Mouse (Mus musculus): ENCODE measurements around the gene Hsdl2.
A peak's percentile ranks its signal among the peaks of the same experiment; 100 is the strongest.
"Not testable (repeated sequence)": the region's sequence is repeated elsewhere in the genome, so short reads cannot be mapped to it uniquely, and the experiment has no call there.

Hsdl2 gene

GRCm38 (mm10) chr4:59581314-59582185 is at the start of gene Hsdl2:
Gene Hsdl2, plus strand, starts transcription at chr4:59581563.
- DNase-seq (ENCODE audit: low read depth, low spot score) = peak; percentile 96

- DNase-seq (ENCODE audit: low read depth, low spot score) = no peak
Measured at GRCm38 (mm10) chr4:59533268-59533667, 48.1 kb upstream of the Hsdl2 start.

GRCm38 (mm10) chr4:59535624-59536023 is 45.7 kb upstream of the Hsdl2 start:
- DNase-seq (ENCODE audit: low read depth, low spot score) = no peak

GRCm38 (mm10) chr4:59536281-59536680 is 45.1 kb upstream of the Hsdl2 start:
- DNase-seq (ENCODE audit: low read depth, low spot score) = no peak

GRCm38 (mm10) chr4:59543006-59543405 is 38.4 kb upstream of the Hsdl2 start:
- no peak for DNase-seq (ENCODE audit: low read depth, low spot score)

- DNase-seq (ENCODE audit: low read depth, low spot score) = no peak
Measured at GRCm38 (mm10) chr4:59544654-59545053, 36.7 kb upstream of the Hsdl2 start.

- no peak for DNase-seq (ENCODE audit: low read depth, low spot score)
Measured at GRCm38 (mm10) chr4:59546285-59547071, 34.9 kb upstream of the Hsdl2 start.

- no peak for DNase-seq (ENCODE audit: low read depth, low spot score)
Measured at GRCm38 (mm10) chr4:59547136-59547889, 34.0 kb upstream of the Hsdl2 start.

- no peak for DNase-seq (ENCODE audit: low read depth, low spot score)
Measured at GRCm38 (mm10) chr4:59548011-59548559, 33.3 kb upstream of the Hsdl2 start.

- DNase-seq (ENCODE audit: low read depth, low spot score) = peak; percentile 28
Measured at GRCm38 (mm10) chr4:59548560-59549174, 32.7 kb upstream of the Hsdl2 start.

GRCm38 (mm10) chr4:59549175-59549976 is 32.0 kb upstream of the Hsdl2 start, which contains the start of gene Ptbp3:
Gene Ptbp3, minus strand, starts transcription at chr4:59549364.
- peak; percentile 81 for DNase-seq (ENCODE audit: low read depth, low spot score)

GRCm38 (mm10) chr4:59549977-59550560 is 31.3 kb upstream of the Hsdl2 start:
- no peak for DNase-seq (ENCODE audit: low read depth, low spot score)

GRCm38 (mm10) chr4:59551901-59552300 is 29.5 kb upstream of the Hsdl2 start:
- no peak for DNase-seq (ENCODE audit: low read depth, low spot score)

- DNase-seq (ENCODE audit: low read depth, low spot score) = no peak
Measured at GRCm38 (mm10) chr4:59552835-59553234, 28.5 kb upstream of the Hsdl2 start.

- no peak for DNase-seq (ENCODE audit: low read depth, low spot score)
Measured at GRCm38 (mm10) chr4:59553576-59553975, 27.8 kb upstream of the Hsdl2 start.

- DNase-seq (ENCODE audit: low read depth, low spot score) = no peak
Measured at GRCm38 (mm10) chr4:59555177-59555576, 26.2 kb upstream of the Hsdl2 start.

- DNase-seq (ENCODE audit: low read depth, low spot score) = not testable (repeated sequence)
Measured at GRCm38 (mm10) chr4:59557343-59557742, 24.0 kb upstream of the Hsdl2 start.

- no peak for DNase-seq (ENCODE audit: low read depth, low spot score)
Measured at GRCm38 (mm10) chr4:59558096-59558720, 23.2 kb upstream of the Hsdl2 start.

GRCm38 (mm10) chr4:59560141-59560540 is 21.2 kb upstream of the Hsdl2 start:
- no peak for DNase-seq (ENCODE audit: low read depth, low spot score)
